Mouse (Mus musculus) limb, embryonic 11.5 days (tissue): ENCODE measurements at regions not wholly inside any gene's neighbourhood (a gene's known extent, or its start where the extent isn't known, plus 50 kb on each side); places are given as distances from the start of the nearest gene placed in this dataset.

Experiments used
- ATAC-seq: fragments of 200-750 bp; cut with Nextera tagmentation; 2 replicates; pipeline ENCODE4 v1.8.0; 2017; ENCODE audit warnings: low read depth; ENCODE audit not compliant: insufficient number of reproducible peaks, low FRiP score, low TSS enrichment
- DNase-seq: peaks from one replicate; pipeline ENCODE4 v3.0.0-alpha.2; 2015; ENCODE audit warnings: low spot score
- H3K27ac ChIP-seq: fragments of 300-500 bp; sonication (generic); replicated peaks from 2 replicates; pipeline ENCODE4 v1.5.1; 2014; ENCODE audit warnings: low read depth, mild to moderate bottlenecking, low read length
- H3K27me3 ChIP-seq: fragments of 300-500 bp; sonication (generic); 2 replicates; pipeline ENCODE4 v1.6.1; 2014; ENCODE audit warnings: mild to moderate bottlenecking, low read length, mixed read lengths; ENCODE audit not compliant: control insufficient read depth, insufficient read depth
- H3K36me3 ChIP-seq: fragments of 300-500 bp; sonication (generic); 2 replicates; pipeline ENCODE4 v1.6.1; 2014; ENCODE audit warnings: mild to moderate bottlenecking, low read length, moderate library complexity, mixed read lengths; ENCODE audit not compliant: control insufficient read depth, insufficient read depth
- H3K4me1 ChIP-seq: fragments of 300-500 bp; sonication (generic); 2 replicates; pipeline ENCODE4 v1.6.1; 2014; ENCODE audit warnings: low read length, mixed read lengths; ENCODE audit not compliant: control insufficient read depth, insufficient read depth
- H3K4me2 ChIP-seq: fragments of 300-500 bp; sonication (generic); 2 replicates; pipeline ENCODE4 v1.6.1; 2014; ENCODE audit warnings: low read depth, mild to moderate bottlenecking, moderate library complexity; ENCODE audit not compliant: severe bottlenecking
- H3K4me3 ChIP-seq: fragments of 300-500 bp; sonication (generic); 2 replicates; pipeline ENCODE4 v1.5.1; 2014; ENCODE audit warnings: low read depth, low read length
- H3K9ac ChIP-seq: fragments of 300-500 bp; sonication (generic); 2 replicates; pipeline ENCODE4 v1.6.1; 2014; ENCODE audit warnings: mild to moderate bottlenecking, low read length
- H3K9me3 ChIP-seq: fragments of 300-500 bp; sonication (generic); 2 replicates; pipeline ENCODE4 v1.6.1; 2016; ENCODE audit warnings: low read length; ENCODE audit not compliant: control insufficient read depth
- WGBS: fragments of 180-500 bp; shearing (Covaris S2); extraction: QIAGEN DNeasy Blood & Tissue Kit; methylation state at CpG from one replicate; pipeline ENCODE4 v1.1.7; 2014; 5-methylcytosine and 5-hydroxymethylcytosine counted together

DNA sequence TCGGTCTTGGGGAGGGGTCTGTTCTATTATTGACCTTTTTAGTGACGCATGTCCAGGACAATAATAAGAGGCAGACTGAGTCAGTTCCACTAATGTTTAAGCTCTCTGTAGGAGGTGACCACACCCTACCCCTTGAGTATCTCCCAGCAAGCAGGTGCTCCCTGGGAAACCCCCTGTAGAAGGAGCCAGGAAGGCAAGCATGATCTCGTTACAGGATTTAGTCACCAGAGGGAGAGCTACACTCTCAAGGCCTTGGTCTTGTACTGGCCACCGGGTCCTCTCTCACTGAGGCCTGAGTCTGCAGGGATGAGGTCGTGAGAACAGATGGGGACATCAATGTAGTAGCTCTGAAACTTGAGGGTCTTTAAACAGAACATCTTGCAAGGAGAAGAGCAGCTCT, 55.3 kb upstream of the Ccnd2 start:
- ATAC-seq (no peak), DNase-seq (no peak)
- no peak overlapping the region for H3K27ac ChIP-seq
- H3K36me3 ChIP-seq: no peaks in the 10 kb centered on the region
- H3K4me3 ChIP-seq: no peak overlapping the region
- no peaks in the 10 kb centered on the region for H3K9me3 ChIP-seq
- no peak overlapping the region for H3K4me2 ChIP-seq
- WGBS: 79% methylated on average over 5 of the region's 5 CpGs
- H3K27me3 ChIP-seq: no peaks in the 10 kb centered on the region
- no peaks in the 10 kb centered on the region for H3K4me1 ChIP-seq
- H3K9ac ChIP-seq: no peak overlapping the region

DNA sequence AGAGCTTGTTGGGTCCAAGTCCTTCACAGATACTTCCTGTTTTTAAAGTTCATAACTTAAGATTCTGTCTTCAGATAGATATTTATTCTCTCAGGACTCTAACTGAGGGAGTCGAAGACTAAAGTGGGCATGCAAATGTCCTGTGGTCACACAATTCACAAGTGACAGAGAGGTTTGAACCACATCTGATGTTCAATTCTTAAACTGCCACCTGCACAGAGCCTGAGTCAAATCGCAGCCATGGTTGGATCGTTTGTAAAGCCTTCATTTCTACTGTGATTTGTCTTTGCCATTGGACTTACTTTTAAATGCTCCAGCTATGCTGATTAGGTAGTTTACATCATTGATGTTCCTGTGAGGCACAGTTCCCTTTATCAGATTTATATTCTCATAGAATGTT, 61.4 kb upstream of the Ccnd2 start:
- WGBS: 92% methylated on average over 3 of the region's 3 CpGs
- Histone ChIP-seq H3K4me1 (peaks cover 9% of the 10 kb centered on the region), H3K9me3 (no peaks in the 10 kb centered on the region), H3K9ac (no peak overlapping the region), H3K27ac (no peak overlapping the region), H3K27me3 (no peaks in the 10 kb centered on the region), H3K4me2 (no peak overlapping the region), H3K4me3 (no peak overlapping the region), H3K36me3 (no peaks in the 10 kb centered on the region)
- DNase-seq (no peak), ATAC-seq (no peak)

DNA sequence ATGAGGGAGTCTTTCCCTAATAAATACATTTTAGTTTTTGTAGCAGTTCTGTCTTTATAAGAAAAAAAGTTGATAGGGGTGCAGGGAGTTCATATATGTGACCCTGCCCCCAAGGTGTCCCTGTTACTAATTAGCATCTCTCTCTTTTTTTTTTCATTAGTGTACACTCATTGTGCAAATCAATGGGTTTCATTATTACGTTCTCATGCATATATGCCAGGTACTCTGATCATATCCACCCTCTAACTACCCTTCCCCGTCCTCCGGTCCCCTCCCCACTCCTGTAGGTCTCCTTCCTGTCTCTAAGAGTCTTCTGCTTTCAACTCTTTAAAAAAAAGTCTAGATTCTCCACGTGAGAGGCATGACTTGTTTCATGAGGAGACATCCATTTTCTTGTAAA, 63.9 kb upstream of the Ccnd2 start:
- H3K4me3 ChIP-seq: no peak overlapping the region
- ATAC-seq (no peak), DNase-seq (no peak)
- no peaks in the 10 kb centered on the region for H3K36me3 ChIP-seq
- no peak overlapping the region for H3K4me2 ChIP-seq
- H3K27ac ChIP-seq: no peak overlapping the region
- 41% methylated on average over 4 of the region's 4 CpGs for WGBS
- H3K27me3 ChIP-seq: no peaks in the 10 kb centered on the region
- H3K4me1 ChIP-seq: peaks cover 17% of the 10 kb centered on the region
- no peak overlapping the region for H3K9ac ChIP-seq
- no peaks in the 10 kb centered on the region for H3K9me3 ChIP-seq

DNA sequence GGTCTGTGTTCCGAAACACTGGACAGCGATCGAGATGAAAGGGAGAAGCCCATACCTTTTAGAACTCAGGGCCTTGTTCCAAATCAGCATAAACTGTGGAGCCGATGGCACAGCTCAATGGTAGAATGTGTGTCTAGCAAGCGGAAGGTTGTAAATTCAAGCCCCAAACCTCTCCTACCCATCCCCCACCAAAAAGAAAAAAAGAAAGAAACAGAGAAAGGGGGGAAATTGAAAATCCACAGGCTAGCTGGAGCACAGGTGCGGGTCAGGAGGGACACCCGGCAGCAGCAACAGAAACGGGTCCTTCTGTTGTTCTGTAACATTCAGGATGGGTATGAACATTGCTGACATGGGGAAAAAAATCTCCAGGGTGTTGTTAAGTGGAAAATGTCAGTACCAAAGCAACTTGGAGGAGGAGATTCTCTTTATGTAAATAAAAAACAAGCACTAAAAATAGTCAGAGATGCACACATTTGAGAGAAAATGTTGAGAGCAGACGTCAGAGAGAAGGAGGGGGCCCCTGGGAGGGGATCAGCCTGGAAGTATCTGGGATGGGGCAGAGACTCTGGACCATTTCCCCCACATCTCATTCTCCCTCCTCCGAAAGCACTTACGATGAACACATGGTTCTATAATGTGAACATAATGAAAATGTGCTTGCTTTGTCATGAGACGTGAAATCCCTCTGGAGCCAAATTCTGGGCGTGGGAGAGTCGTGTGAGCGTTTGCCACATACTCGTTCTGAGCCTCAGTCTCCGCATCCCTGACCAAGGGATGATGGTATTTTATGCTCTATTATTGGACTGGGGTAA, 66.8 kb upstream of the Ccnd2 start:
- DNase-seq (no peak), ATAC-seq (no peak)
- Histone ChIP-seq H3K4me2 (no peak overlapping the region), H3K9me3 (no peaks in the 10 kb centered on the region), H3K27me3 (no peaks in the 10 kb centered on the region), H3K4me1 (peaks cover 17% of the 10 kb centered on the region), H3K9ac (no peak overlapping the region), H3K36me3 (no peaks in the 10 kb centered on the region), H3K27ac (no peak overlapping the region), H3K4me3 (no peak overlapping the region)
- WGBS: 74% methylated on average over 17 of the region's 17 CpGs

DNA sequence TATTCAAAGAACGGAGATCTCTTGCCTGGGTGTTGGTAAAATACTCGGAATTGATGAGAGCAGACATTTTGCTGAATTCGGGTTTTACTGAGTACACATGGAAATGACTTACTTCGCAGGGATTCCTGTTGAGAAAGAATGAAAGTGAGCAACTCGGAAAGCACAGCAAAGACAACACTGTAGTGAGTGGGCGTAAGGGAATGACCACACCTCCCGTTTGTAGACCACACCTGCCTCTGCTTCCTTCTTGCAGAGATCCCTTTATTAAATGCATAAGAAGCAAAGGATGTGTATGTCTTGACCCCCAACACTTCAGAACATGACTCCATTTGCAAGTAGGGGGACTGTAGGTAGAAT, 67.4 kb upstream of the Ccnd2 start:
- Histone ChIP-seq H3K4me2 (no peak overlapping the region), H3K4me3 (no peak overlapping the region), H3K4me1 (peaks cover 17% of the 10 kb centered on the region), H3K27me3 (no peaks in the 10 kb centered on the region), H3K9ac (no peak overlapping the region), H3K36me3 (no peaks in the 10 kb centered on the region), H3K27ac (no peak overlapping the region), H3K9me3 (no peaks in the 10 kb centered on the region)
- DNase-seq (no peak), ATAC-seq (no peak)
- 85% methylated on average over 7 of the region's 7 CpGs for WGBS

DNA sequence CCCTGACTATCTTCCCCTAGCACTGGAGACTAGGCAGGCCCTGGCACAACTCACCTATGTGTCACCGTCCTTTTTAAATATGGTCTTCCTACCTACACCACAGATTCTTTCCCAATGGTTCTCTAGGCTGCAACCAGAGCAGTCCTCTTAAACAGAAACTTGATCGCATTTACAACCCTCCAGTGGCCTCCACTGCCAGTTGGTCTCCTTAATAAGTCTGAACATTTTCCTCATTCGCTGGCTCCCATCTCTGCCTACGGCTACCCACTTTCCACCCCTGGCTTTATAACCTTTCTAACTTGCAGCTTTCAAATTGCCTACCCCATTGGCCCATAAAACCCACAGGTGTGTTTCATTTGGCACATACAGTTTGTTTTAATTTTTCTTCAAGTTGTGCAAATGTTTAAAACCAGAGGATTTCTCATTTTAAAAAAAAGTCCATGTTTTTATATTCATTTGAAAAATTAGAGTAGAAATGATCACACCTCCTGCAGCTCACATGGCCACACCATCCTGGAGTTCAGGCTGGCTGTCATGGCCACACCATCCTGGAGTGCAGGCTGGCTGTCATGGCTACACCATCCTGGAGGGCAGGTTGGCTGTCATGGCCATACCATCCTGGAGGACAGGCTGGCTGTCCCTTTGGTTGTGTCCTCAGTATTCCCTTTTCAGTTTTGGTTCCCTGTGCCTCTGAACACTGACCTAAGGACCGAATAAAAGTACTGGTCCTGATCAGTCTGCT, 74.4 kb upstream of the Ccnd2 start:
- no peaks in the 10 kb centered on the region for H3K9me3 ChIP-seq
- H3K4me1 ChIP-seq: peaks cover 17% of the 10 kb centered on the region
- no peak overlapping the region for H3K4me3 ChIP-seq
- DNase-seq (peak; percentile 64), ATAC-seq (peak; percentile 71)
- 27% methylated on average over 5 of the region's 5 CpGs for WGBS
- H3K36me3 ChIP-seq: no peaks in the 10 kb centered on the region
- H3K27me3 ChIP-seq: no peaks in the 10 kb centered on the region
- H3K9ac ChIP-seq: no peak overlapping the region
- 0 out of 2 replicates have a peak overlapping the region, but pooled peaks have one; percentile 45 for H3K27ac ChIP-seq
- H3K4me2 ChIP-seq: no peak overlapping the region

DNA sequence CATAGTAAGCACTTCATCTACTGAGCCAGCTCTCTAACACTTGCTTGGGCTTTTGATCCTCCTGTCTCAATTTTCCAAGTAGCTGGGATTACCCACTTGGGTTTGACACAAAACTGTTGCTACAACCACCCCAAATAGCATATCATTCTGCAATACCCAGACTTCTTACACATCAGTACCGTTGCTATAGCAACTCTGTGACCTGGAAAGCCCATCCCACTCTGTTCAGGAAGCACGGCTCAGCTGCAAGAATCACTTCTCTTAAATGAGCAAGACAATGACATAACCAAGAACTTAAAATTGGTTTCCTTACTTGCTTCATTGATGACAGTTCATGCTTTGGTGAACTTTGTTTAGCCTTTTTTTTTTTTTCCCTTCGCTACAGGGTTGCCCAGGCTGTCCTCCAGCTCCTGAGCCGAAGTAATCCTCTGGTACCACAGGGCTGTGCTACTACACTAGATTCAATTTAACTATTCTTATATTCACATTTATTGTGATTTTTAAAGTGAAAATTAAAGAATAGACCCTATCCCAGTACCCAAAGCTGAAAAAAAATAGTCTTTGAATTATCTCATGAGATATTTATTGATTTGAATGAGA, 84.6 kb upstream of the Ccnd2 start:
- Histone ChIP-seq H3K4me2 (no peak overlapping the region), H3K4me1 (peaks cover 16% of the 10 kb centered on the region), H3K27ac (no peak overlapping the region), H3K27me3 (no peaks in the 10 kb centered on the region), H3K9me3 (no peaks in the 10 kb centered on the region), H3K9ac (no peak overlapping the region), H3K36me3 (no peaks in the 10 kb centered on the region), H3K4me3 (no peak overlapping the region)
- WGBS: 86% methylated on average over 4 of the region's 4 CpGs
- ATAC-seq (no peak), DNase-seq (no peak)

DNA sequence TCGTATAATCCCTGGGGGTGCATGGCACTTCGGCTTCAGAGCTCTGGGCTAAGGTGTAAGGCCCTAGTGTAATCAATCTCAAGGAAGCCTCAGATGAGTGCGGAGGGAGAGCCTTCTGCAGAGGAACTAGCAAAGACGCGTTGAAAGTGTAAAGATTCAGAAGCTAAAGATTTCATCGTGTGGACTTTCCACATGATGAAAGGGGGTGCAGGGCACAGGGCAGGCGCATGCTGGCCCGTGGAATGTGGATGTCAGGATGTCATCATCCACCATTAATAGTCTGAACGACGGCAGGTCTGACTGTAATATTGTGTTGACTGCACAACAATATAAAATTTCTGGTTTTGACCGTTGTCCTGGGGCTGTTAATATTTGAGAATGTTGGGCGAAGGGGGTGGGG, 85.2 kb upstream of the Ccnd2 start:
- no peak overlapping the region for H3K27ac ChIP-seq
- no peak for DNase-seq
- 80% methylated on average over 12 of the region's 12 CpGs for WGBS
- no peaks in the 10 kb centered on the region for H3K9me3 ChIP-seq
- no peak overlapping the region for H3K4me3 ChIP-seq
- no peak overlapping the region for H3K9ac ChIP-seq
- H3K4me1 ChIP-seq: peaks cover 16% of the 10 kb centered on the region
- no peaks in the 10 kb centered on the region for H3K36me3 ChIP-seq
- H3K27me3 ChIP-seq: no peaks in the 10 kb centered on the region
- H3K4me2 ChIP-seq: no peak overlapping the region
- ATAC-seq: no peak
